Mouse (Mus musculus): ENCODE measurements around the gene Lrmda.

GRCm38 (mm10) chr14:21981462-21981861 lies 38.0 kb upstream of the Lrmda start:
- TF ChIP-seq EP300 (IDR thresholded peaks at IDR 0.05; ENCODE audit: low read depth in 1 of 2, low read length in 2 of 2): no peak
- TF ChIP-seq USF2 (IDR thresholded peaks at IDR 0.05; ENCODE audit: borderline replicate concordance in 1 of 2, insufficient read depth in 1 of 2, low read depth in 1 of 2, low read length in 2 of 2): no peak
- no peak for TF ChIP-seq MAZ (IDR thresholded peaks at IDR 0.05; ENCODE audit: low read depth, low read length)
- no peak for TF ChIP-seq CTCF (IDR thresholded peaks at IDR 0.05 in 2 of 3, conservative IDR thresholded peaks at IDR 0.05 in 1 of 3; ENCODE audit: control insufficient read depth in 1 of 3, insufficient read depth in 1 of 3, low read depth in 2 of 3, low read length in 3 of 3, poor library complexity in 1 of 3, severe bottlenecking in 1 of 3)
- no peak for TF ChIP-seq TBP (IDR thresholded peaks at IDR 0.05; ENCODE audit: low read depth, low read length)
- TF ChIP-seq POLR2A (IDR thresholded peaks at IDR 0.05; ENCODE audit: control insufficient read depth in 1 of 2, insufficient read depth in 1 of 2, low read depth in 1 of 2, low read length in 2 of 2, poor library complexity in 1 of 2): no peak
- TF ChIP-seq JUND (IDR thresholded peaks at IDR 0.05; ENCODE audit: low read depth, low read length): no peak
